Mouse (Mus musculus): ENCODE results near the gene Hes7. TPM values are rescaled to one million over a fixed set of nuclear protein-coding genes. Genes with fewer than 3 reads are reported as not detected.
A peak's percentile ranks its signal among the peaks of the same experiment; 100 is the strongest.

Gene Hes7
- polyA plus RNA-seq, 1 experiment: not detected

DNA sequence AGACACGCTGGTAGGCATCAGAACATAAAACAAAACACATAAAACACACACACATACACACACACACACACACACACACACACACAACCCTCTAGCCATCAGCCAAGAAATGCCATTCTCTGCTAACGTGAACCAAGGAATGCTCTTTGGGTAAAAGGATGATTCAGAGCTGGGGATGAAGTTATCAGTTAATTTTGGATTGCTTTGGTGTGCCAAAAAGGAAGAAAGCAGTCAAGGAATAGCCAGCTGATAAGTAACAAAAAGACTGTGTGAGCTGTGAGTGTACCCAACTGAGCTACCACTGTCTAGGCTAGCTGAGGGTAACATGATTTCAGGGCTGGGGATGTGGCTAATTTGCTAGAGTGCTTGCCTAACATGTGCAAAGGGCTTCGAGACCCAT, 6.2 kb upstream of the Hes7 start:
- TF ChIP-seq CTCF (IDR thresholded peaks at IDR 0.05; ENCODE audit: borderline replicate concordance, insufficient read depth, low read length) (no peak), POLR2A (IDR thresholded peaks at IDR 0.05; ENCODE audit: low read depth, low read length) (no peak)
- no peak overlapping the region for H3K4me3 ChIP-seq (ENCODE audit: insufficient read depth, low read length)
- no peak overlapping the region for H3K27ac ChIP-seq (ENCODE audit: insufficient read depth, low read length)
- 0 out of 2 replicates have a peak, but pooled peaks cover 4% of the 10 kb centered on the region for H3K4me1 ChIP-seq (ENCODE audit: control insufficient read depth, insufficient read depth, low read length)

DNA sequence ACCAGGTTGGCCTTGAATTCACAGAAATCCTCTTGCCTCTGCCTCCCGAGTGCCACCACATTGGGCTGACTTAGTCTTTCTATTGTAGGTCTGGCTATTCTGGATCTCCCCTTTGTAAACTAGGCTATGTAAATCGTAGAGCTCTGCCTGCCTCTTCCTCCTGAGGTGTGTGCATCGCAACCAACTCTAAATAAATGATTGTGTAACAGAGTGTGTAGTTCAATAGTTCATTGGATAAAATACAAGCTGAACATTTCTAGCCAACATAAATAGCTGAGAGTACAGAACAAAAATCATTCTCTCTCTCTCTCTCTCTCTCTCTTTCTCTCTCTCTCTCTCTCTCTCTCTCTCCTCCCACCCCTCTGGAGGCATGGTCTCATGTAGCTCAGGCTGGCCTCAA, 5.6 kb upstream of the Hes7 start:
- Histone ChIP-seq H3K4me3 (ENCODE audit: insufficient read depth, low read length) (no peak overlapping the region), H3K4me1 (ENCODE audit: control insufficient read depth, insufficient read depth, low read length) (0 out of 2 replicates have a peak, but pooled peaks cover 4% of the 10 kb centered on the region), H3K27ac (ENCODE audit: insufficient read depth, low read length) (no peak overlapping the region)
- no peak for TF ChIP-seq POLR2A (IDR thresholded peaks at IDR 0.05; ENCODE audit: low read depth, low read length)
- no peak for TF ChIP-seq CTCF (IDR thresholded peaks at IDR 0.05; ENCODE audit: borderline replicate concordance, insufficient read depth, low read length)

DNA sequence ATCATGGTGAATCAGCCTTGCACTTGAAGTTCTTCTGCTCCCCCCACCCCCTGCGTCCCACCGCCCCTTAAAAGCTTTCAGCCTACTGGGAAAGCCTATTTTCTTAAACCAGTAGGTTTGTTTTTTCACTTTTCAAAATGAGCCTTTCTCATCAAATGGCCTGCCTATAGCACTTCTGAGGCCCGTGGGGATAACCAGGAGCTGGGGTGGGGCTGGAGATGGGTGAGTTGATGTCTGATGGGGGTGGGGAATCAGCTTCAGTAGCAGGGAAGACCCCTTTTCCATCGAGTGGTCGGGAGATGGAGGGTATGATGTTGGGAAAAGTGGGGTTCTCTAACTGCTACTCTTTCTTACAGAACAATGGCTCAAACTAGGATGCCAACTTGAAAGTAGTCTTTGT, 3.4 kb upstream of the Hes7 start:
- Histone ChIP-seq H3K4me1 (ENCODE audit: control insufficient read depth, insufficient read depth, low read length) (no peaks in the 10 kb centered on the region), H3K4me3 (ENCODE audit: insufficient read depth, low read length) (no peak overlapping the region), H3K27ac (ENCODE audit: insufficient read depth, low read length) (no peak overlapping the region)
- TF ChIP-seq POLR2A (IDR thresholded peaks at IDR 0.05; ENCODE audit: low read depth, low read length) (no peak), CTCF (IDR thresholded peaks at IDR 0.05; ENCODE audit: borderline replicate concordance, insufficient read depth, low read length) (no peak)

- TF ChIP-seq CTCF (IDR thresholded peaks at IDR 0.05; ENCODE audit: borderline replicate concordance, insufficient read depth, low read length) (no peak), POLR2A (IDR thresholded peaks at IDR 0.05; ENCODE audit: low read depth, low read length) (no peak; the same call in 1 of the 2 replicates)
- H3K27ac ChIP-seq (ENCODE audit: insufficient read depth, low read length): 0 out of 2 replicates have a peak overlapping the region, but pooled peaks have one; percentile 16
- H3K4me3 ChIP-seq (ENCODE audit: insufficient read depth, low read length): peak overlapping the region; percentile 64
- H3K4me1 ChIP-seq (ENCODE audit: control insufficient read depth, insufficient read depth, low read length): no peaks in the 10 kb centered on the region
These were observed 2.2 kb upstream of the Hes7 start for GRCm38 (mm10) chr11:69117737-69118695.

DNA sequence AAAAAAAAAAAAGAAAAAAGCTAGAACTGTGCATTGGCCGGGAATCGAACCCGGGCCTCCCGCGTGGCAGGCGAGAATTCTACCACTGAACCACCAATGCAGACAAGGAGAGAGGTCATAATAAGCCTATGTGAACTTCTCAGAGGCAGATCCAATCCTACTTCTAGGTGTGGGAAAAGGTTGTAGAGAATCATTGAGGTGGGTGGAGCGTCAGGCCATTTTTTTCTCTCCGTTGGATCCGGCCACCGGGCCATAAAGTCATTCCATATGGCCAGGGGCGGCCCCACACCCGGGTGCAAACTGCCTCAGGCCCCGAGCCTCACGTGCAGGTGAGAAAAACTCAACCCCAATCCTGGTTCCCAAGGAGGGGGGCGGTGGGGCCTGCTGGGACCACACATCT, 1.4 kb upstream of the Hes7 start:
- Histone ChIP-seq H3K27ac (ENCODE audit: insufficient read depth, low read length) (no peak overlapping the region), H3K4me1 (ENCODE audit: control insufficient read depth, insufficient read depth, low read length) (no peaks in the 10 kb centered on the region)

DNA sequence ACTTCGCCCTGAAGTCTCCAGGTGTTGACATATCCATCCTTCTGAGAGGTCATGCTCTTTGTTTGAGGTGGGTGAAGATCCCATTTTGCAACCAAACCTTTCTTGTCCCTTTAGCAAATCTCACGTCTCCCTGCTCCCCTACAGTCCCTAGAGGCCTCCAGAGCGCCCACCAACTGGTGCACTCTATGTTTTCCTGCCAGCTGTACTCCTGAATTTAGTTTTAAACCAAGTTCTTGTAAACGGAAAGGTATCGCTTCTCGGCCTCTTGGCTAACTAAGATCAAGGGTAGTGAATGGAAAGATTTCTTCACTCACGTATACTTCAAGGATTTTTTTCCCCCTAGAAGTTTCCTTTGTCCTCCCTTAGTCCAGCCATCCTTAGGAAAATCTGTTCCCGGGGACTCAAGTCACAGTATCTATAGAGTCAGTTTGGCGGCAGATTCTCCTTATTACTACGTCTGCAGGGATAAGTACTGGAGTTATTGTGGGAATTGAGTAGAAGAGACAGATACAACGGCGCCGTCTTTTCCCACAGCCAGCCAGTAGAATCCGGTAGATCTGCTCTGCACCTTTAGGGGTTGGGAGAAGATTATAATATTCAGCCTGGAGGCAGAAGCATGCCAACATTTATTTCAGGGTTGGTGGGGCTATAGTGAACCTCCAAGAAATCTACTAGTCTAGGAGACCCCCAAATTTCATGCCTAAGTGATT, 603 bp upstream of the Hes7 start:
- Histone ChIP-seq H3K4me3 (ENCODE audit: insufficient read depth, low read length) (no peak overlapping the region), H3K27ac (ENCODE audit: insufficient read depth, low read length) (no peak overlapping the region), H3K4me1 (ENCODE audit: control insufficient read depth, insufficient read depth, low read length) (no peaks in the 10 kb centered on the region)
- TF ChIP-seq POLR2A (IDR thresholded peaks at IDR 0.05; ENCODE audit: low read depth, low read length): no peak

More for the DNA sequence above, 1.4 kb upstream of the Hes7 start:
- TF ChIP-seq CTCF (IDR thresholded peaks at IDR 0.05; ENCODE audit: borderline replicate concordance, insufficient read depth, low read length): no peak
- TF ChIP-seq POLR2A (IDR thresholded peaks at IDR 0.05; ENCODE audit: low read depth, low read length): peak; percentile 37; the same call in 1 of the 2 replicates
- H3K4me3 ChIP-seq (ENCODE audit: insufficient read depth, low read length): peak overlapping the region; percentile 64; the same call in 1 of the 2 replicates

DNA sequence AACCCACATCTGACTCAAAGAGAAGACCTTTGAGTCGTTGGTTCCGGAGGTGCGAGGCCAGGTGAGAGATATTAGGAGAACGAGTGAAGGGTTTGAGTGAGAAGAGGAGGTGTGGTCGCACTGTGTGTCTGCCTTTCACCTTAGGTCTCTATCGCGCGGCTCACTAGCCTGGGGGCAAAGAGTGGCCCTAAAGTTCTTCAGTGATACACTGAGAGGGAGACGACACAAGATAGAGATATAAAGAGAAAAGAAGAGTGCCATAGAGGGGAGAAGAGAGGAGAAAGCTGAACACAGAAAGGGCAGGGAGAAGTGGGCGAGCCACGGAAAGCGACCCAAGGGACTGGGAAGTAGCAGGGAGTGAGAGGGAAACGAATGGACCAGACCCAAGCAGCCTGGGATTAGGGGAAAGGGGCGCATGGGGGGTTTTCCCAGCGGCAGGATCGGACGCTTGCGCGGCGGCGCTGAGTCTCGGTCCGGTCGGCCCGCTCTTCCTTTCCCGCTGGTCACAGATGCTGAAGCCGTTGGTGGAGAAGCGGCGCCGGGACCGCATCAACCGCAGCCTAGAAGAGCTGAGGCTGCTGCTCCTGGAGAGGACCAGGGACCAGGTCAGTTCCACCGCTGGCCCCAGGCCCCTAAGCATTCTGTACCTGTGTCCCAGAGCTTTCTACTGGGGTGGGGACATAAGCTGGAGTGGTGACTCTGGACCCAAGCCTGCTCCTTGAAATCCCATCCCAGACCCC, 967 bp downstream of the Hes7 start:
- no peak for TF ChIP-seq POLR2A (IDR thresholded peaks at IDR 0.05; ENCODE audit: low read depth, low read length)
- no peak for TF ChIP-seq CTCF (IDR thresholded peaks at IDR 0.05; ENCODE audit: borderline replicate concordance, insufficient read depth, low read length)
- H3K27ac ChIP-seq (ENCODE audit: insufficient read depth, low read length): no peak overlapping the region

GRCm38 (mm10) chr11:69121741-69122335, 1.6 kb downstream of the Hes7 start:
- Histone ChIP-seq H3K4me3 (ENCODE audit: insufficient read depth, low read length) (peak overlapping the region; percentile 62), H3K4me1 (ENCODE audit: control insufficient read depth, insufficient read depth, low read length) (0 out of 2 replicates have a peak, but pooled peaks cover 3% of the 10 kb centered on the region), H3K27ac (ENCODE audit: insufficient read depth, low read length) (peak overlapping the region; percentile 78; the same call in 1 of the 2 replicates)
- TF ChIP-seq CTCF (IDR thresholded peaks at IDR 0.05; ENCODE audit: borderline replicate concordance, insufficient read depth, low read length) (no peak), POLR2A (IDR thresholded peaks at IDR 0.05; ENCODE audit: low read depth, low read length) (peak; percentile 31; the same call in 1 of the 2 replicates)

More for the DNA sequence above, 967 bp downstream of the Hes7 start:
- Histone ChIP-seq H3K4me1 (ENCODE audit: control insufficient read depth, insufficient read depth, low read length) (no peaks in the 10 kb centered on the region), H3K4me3 (ENCODE audit: insufficient read depth, low read length) (peak overlapping the region; percentile 62)

Measured in embryonic fibroblast, embryonic 13.5 days (primary cell).